Mouse (Mus musculus) small intestine, adult 2 months (tissue): ENCODE results near the gene Ifit1.

Source experiments
- CTCF ChIP-seq: fragments of 200-500 bp; IDR thresholded peaks from 2 replicates; pipeline ENCODE4 v1.5.1; 2012; ENCODE audit warnings: low read depth, mild to moderate bottlenecking, control low read depth, inconsistent platforms, low read length, moderate library complexity, mixed read lengths; ENCODE audit not compliant: insufficient replicate concordance, insufficient read length; ENCODE audit errors: extremely low read depth
- POLR2A ChIP-seq: fragments of 200-500 bp; IDR thresholded peaks from 2 replicates; pipeline ENCODE4 v1.6.1; 2012; ENCODE audit warnings: low read depth, mild to moderate bottlenecking, control low read depth, inconsistent platforms, low read length, moderate library complexity

- TF ChIP-seq POLR2A (no peak), CTCF (no peak)
These were observed 57.8 kb downstream of the Ifit1 start for GRCm38 (mm10) chr19:34698432-34698831.
